Mouse (Mus musculus): ENCODE data around the gene Fgfr2.

Fgfr2 gene

GRCm38 (mm10) chr7:130837941-130838657 is 2285.1 kb downstream of the Fgfr2 start:
- DNase-seq (ENCODE audit: low spot score): no peak

- DNase-seq (ENCODE audit: low spot score): no peak
Observed at GRCm38 (mm10) chr7:130836066-130836465, 2287.1 kb downstream of the Fgfr2 start.

GRCm38 (mm10) chr7:130834958-130835861 is 2287.9 kb downstream of the Fgfr2 start:
- peak; percentile 28 for DNase-seq (ENCODE audit: low spot score)

GRCm38 (mm10) chr7:130834299-130834698 is 2288.9 kb downstream of the Fgfr2 start:
- peak; percentile 99 for DNase-seq (ENCODE audit: low spot score)

- DNase-seq (ENCODE audit: low spot score): no peak
Observed at GRCm38 (mm10) chr7:130831586-130831985, 2291.6 kb downstream of the Fgfr2 start.

GRCm38 (mm10) chr7:130828475-130828874 is 2294.7 kb downstream of the Fgfr2 start:
- DNase-seq (ENCODE audit: low spot score): no peak

- DNase-seq (ENCODE audit: low spot score): no peak
Observed at GRCm38 (mm10) chr7:130827844-130828403, 2295.2 kb downstream of the Fgfr2 start.

GRCm38 (mm10) chr7:130827431-130827830 is 2295.7 kb downstream of the Fgfr2 start:
- DNase-seq (ENCODE audit: low spot score): peak; percentile 70

- DNase-seq (ENCODE audit: low spot score): no peak
Observed at GRCm38 (mm10) chr7:130826343-130826742, 2296.8 kb downstream of the Fgfr2 start.

- no peak for DNase-seq (ENCODE audit: low spot score)
Observed at GRCm38 (mm10) chr7:130823992-130824391, 2299.2 kb downstream of the Fgfr2 start.

- no peak for DNase-seq (ENCODE audit: low spot score)
Observed at GRCm38 (mm10) chr7:130819624-130820023, 2303.5 kb downstream of the Fgfr2 start.

GRCm38 (mm10) chr7:130818813-130819212 is 2304.3 kb downstream of the Fgfr2 start:
- no peak for DNase-seq (ENCODE audit: low spot score)

GRCm38 (mm10) chr7:130816243-130816642 is 2306.9 kb downstream of the Fgfr2 start:
- no peak for DNase-seq (ENCODE audit: low spot score)

- DNase-seq (ENCODE audit: low spot score): no peak
Observed at GRCm38 (mm10) chr7:130815601-130816000, 2307.5 kb downstream of the Fgfr2 start.

- no peak for DNase-seq (ENCODE audit: low spot score)
Observed at GRCm38 (mm10) chr7:130812407-130812806, 2310.7 kb downstream of the Fgfr2 start.

GRCm38 (mm10) chr7:130810238-130810637 is 2312.9 kb downstream of the Fgfr2 start:
- no peak for DNase-seq (ENCODE audit: low spot score)

- no peak for DNase-seq (ENCODE audit: low spot score)
Observed at GRCm38 (mm10) chr7:130808694-130809093, 2314.5 kb downstream of the Fgfr2 start.

- peak; percentile 50 for DNase-seq (ENCODE audit: low spot score)
Observed at GRCm38 (mm10) chr7:130807749-130808148, 2315.4 kb downstream of the Fgfr2 start.

- DNase-seq (ENCODE audit: low spot score): peak; percentile 16
Observed at GRCm38 (mm10) chr7:130804991-130805390, 2318.2 kb downstream of the Fgfr2 start.

GRCm38 (mm10) chr7:130803251-130803825 is 2319.8 kb downstream of the Fgfr2 start:
- no peak for DNase-seq (ENCODE audit: low spot score)

GRCm38 (mm10) chr7:130801811-130802210 is 2321.3 kb downstream of the Fgfr2 start:
- no peak for DNase-seq (ENCODE audit: low spot score)

- DNase-seq (ENCODE audit: low spot score): no peak
Observed at GRCm38 (mm10) chr7:130800681-130801080, 2322.5 kb downstream of the Fgfr2 start.

All from adipocyte (in vitro differentiated cells).